Mouse (Mus musculus) neural tube, embryonic 12.5 days (tissue): ENCODE data around the gene Gm20821. TPM values are rescaled to one million over a fixed set of nuclear protein-coding genes. Genes with fewer than 3 reads are reported as not detected.
"Not testable (repeated sequence)": the region's sequence is repeated elsewhere in the genome, so short reads cannot be mapped to it uniquely, and the experiment has no call there.

Source experiments
- ATAC-seq: fragments of 200-750 bp; cut with Nextera tagmentation; 2 replicates; pipeline ENCODE4 v1.8.0; 2017; ENCODE audit warnings: low read depth, mild to moderate bottlenecking, moderate TSS enrichment, moderate library complexity; ENCODE audit not compliant: low FRiP score
- H3K27ac ChIP-seq: fragments of 300-500 bp; sonication (generic); 2 replicates; pipeline ENCODE4 v1.5.1; 2016
- H3K27me3 ChIP-seq: fragments of 300-500 bp; sonication (generic); replicated peaks from 2 replicates; pipeline ENCODE4 v1.6.1; 2016; ENCODE audit warnings: mild to moderate bottlenecking
- H3K36me3 ChIP-seq: fragments of 300-500 bp; sonication (generic); 2 replicates; pipeline ENCODE4 v1.6.1; 2016; ENCODE audit warnings: mild to moderate bottlenecking
- H3K4me1 ChIP-seq: fragments of 300-500 bp; sonication (generic); 2 replicates; pipeline ENCODE4 v1.6.1; 2016
- H3K4me2 ChIP-seq: fragments of 300-500 bp; sonication (generic); replicated peaks from 2 replicates; pipeline ENCODE4 v1.6.1; 2016; ENCODE audit warnings: mild to moderate bottlenecking
- H3K4me3 ChIP-seq: fragments of 300-500 bp; sonication (generic); 2 replicates; pipeline ENCODE4 v1.5.1; 2016
- H3K9ac ChIP-seq: fragments of 300-500 bp; sonication (generic); 2 replicates; pipeline ENCODE4 v1.6.1; 2016; ENCODE audit warnings: mild to moderate bottlenecking
- H3K9me3 ChIP-seq: fragments of 300-500 bp; sonication (generic); 2 replicates; pipeline ENCODE4 v1.6.1; 2016; ENCODE audit warnings: mild to moderate bottlenecking
- WGBS: fragments of 180-500 bp; shearing (Covaris S2); methylation state at CpG from one replicate; pipeline ENCODE4 v1.1.7; 2016; 5-methylcytosine and 5-hydroxymethylcytosine counted together
- polyA plus RNA-seq: library from polyadenylated mRNA; unstranded; fragments of >200 nt; fragmentation: Nextera tagmentation; extraction: Ambion mirVana; gene quantifications from 2 replicates; pipeline ENCODE4 v1.2.1, GENCODE M21; 2016

Gm20821 gene
- not detected in 2 replicates for polyA plus RNA-seq

DNA sequence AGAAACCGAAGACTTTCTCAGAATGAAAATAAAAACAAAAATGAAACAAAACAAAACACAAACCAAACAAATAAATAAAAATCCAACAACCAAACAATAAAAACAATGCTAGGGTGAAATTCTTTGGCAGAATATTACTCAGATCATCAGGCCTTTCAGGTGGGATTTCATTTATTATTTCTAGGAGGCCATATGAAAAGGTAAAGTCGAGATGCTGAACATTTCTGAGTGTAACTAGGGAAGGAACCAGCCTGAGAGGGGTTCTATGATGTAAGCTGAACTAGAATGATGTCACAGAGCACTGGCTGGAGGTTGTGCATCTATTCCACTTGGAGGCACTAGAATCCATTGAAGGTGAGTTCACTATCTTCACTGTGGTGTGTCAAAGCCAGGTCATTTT, at the start of gene Gm20821:
TSS of gene Gm20821 (plus strand) at position 301 of the 400 bp plus-strand sequence.
- H3K4me2 ChIP-seq, H3K9me3 ChIP-seq, H3K4me3 ChIP-seq, H3K9ac ChIP-seq, H3K27ac ChIP-seq, H3K4me1 ChIP-seq, H3K36me3 ChIP-seq, ATAC-seq, H3K27me3 ChIP-seq: not testable (repeated sequence)
- 49% methylated on average over 2 of the region's 2 CpGs for WGBS
